Mouse (Mus musculus): Measurements from ENCODE around the gene Gm3336.

Gm3336 gene

DNA sequence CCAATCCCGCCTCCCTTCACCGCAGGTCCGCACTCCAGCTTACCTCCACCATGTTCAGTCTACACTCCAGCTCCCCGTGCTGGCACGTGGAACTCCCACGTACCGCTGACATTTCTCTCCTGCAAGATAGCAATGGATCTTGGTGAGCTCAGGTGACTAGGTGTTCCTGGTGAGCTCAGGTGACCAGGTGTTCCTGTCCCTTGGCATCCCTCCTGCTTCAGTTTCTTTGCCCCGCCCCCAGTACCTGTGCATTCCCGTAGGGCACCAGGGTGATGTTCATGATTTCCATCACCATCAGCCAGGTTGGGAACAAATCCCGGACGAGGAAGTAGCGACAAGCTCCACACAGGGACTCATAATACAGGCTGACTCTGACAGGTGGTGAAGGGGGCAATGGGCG lies 46.3 kb downstream of the Gm3336 start:
- no peak for DNase-seq (ENCODE audit: low spot score)

DNA sequence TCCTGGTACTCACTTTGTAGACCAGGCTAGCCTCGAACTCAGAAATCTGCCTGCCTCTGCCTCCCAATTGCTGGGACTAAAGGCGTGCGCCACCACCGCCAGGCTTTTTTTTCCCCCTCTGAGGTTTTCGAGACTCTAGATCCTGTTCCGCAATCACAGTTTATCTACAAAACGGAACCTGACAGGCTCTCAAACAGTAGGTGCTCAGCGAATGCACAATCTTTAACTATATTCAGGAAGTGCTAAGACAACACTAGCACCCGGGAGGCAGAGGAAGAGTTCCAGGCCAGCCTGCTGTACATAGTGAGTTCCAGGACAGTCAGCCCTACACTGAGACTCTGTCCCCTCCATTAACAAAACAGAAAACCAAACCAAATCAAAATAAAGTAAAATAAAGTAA lies 47.0 kb downstream of the Gm3336 start:
- DNase-seq (ENCODE audit: low spot score): no peak

- DNase-seq (ENCODE audit: low spot score): peak; percentile 59
Observed at GRCm38 (mm10) chr8:70765838-70766570, 47.7 kb downstream of the Gm3336 start.

- peak; percentile 92 for DNase-seq (ENCODE audit: low spot score)
Observed at GRCm38 (mm10) chr8:70766571-70767440, 48.5 kb downstream of the Gm3336 start.

DNA sequence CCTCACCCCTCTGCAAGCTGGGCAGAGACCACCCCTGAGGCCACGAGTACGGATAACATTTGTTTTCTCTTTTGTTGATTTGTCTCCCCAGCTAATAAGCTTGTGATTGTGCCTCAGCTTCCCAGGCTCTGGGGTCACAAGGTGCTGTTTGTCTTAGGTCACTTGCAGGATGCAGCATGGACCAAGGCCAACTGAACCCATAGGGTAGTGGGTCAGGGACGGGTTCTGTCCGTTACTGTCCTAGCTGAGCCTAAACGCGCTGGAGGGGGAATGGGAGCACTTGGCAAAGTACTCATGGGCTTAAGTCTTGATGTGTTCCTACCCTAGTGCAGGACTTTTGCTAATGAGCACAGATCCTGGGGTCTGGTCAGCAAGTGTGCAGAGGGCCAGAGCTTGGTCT lies 49.2 kb downstream of the Gm3336 start:
- DNase-seq (ENCODE audit: low spot score): no peak

GRCm38 (mm10) chr8:70768231-70768776 lies 50.0 kb downstream of the Gm3336 start:
- DNase-seq (ENCODE audit: low spot score): no peak

GRCm38 (mm10) chr8:70768956-70769355 lies 50.6 kb downstream of the Gm3336 start:
- DNase-seq (ENCODE audit: low spot score): no peak

DNA sequence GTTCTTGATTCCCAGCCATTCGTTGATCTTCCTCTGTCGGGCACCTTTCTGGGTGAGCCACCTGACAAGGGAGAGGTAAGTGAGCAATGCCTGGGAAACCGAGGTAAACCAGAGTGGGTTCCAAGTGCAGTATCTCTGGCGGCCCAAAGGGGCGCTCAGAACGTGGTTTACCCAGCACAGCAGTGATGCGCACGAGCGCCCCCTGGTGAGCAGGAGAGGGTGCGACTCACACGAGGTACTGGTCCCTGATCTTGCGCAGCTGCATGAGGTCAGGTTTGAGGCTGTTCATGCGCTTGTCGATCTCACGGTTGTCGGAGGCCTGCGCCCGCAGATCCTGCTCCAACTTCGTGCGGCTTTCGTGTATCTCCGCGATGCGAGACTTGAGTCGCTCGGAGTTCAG lies 51.0 kb downstream of the Gm3336 start:
- DNase-seq (ENCODE audit: low spot score): peak; percentile 86

GRCm38 (mm10) chr8:70769858-70770257 lies 51.5 kb downstream of the Gm3336 start:
- no peak for DNase-seq (ENCODE audit: low spot score)

DNA sequence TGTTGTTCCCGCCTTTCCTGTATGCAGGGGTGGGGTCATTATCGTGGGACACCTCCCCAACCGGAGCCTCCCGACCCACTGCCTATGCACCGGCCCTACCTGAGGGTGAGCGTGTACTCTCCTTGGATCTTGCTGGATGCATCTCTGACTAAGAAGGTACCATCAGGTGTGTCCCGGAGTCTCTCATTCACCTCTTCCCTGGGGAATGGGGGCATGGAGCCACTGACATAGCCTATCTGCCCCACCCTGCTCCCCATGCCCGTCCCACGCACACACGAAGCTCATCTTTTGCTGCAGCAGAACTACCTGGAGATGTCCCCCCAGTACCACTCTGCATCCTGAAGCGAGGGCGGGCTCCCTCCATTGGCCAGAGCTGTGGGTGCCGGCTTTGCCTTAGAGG lies 52.4 kb downstream of the Gm3336 start:
- no peak for DNase-seq (ENCODE audit: low spot score)

DNA sequence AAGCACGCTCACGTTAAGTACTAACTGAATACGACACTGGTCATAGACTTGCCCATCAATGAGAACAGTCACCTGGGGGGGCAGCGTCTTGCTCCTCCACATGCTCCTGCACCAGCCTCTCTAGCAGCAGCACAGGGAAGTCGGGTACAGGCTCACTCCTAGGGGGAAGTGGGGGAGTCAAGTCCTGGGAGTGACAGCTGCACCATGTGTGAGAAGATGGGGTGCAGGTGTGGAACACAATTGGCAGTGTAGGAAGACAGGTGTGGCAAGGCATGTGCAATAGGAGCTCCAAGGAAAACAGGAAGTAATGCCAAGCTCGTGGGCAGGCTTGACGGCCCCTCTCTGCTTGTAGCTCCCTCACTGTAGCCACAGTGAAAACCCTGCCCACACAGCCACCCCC lies 52.9 kb downstream of the Gm3336 start:
- no peak for DNase-seq (ENCODE audit: low spot score)

DNA sequence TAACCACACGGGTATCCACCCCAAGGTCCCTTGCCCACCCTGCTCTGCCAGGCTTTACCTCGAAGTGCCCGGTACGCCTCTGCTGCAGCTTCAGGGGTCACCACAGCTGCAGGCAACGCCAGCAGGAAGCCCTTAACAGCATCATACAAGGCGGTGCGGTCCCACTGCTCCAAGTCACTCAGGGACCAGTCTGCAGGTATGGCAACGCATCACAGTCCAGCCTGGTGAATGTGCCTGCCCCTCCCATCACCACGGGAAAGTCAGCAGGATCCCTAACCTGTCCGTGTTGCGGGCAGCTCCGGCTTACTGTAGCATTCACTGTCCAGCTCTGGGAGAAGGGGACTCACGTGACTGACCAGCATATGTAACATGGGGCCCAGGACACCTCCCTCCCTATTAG lies 53.7 kb downstream of the Gm3336 start:
- no peak for DNase-seq (ENCODE audit: low spot score)

All from yolk sac, embryonic 10.5 days (tissue).